Mouse (Mus musculus) hindbrain, postnatal 0 days (tissue): ENCODE data around the gene Ttc30a2. TPM values are rescaled to one million over a fixed set of nuclear protein-coding genes. Genes with fewer than 3 reads are reported as not detected.
"Not testable (repeated sequence)": the region's sequence is repeated elsewhere in the genome, so short reads cannot be mapped to it uniquely, and the experiment has no call there.

Source experiments
- ATAC-seq: fragments of 200-750 bp; cut with Nextera tagmentation; 2 replicates; pipeline ENCODE4 v1.8.0; 2017; ENCODE audit warnings: mild to moderate bottlenecking, moderate TSS enrichment, moderate library complexity
- DNase-seq: peaks from one replicate; pipeline ENCODE4 v3.0.0-alpha.2; 2015; ENCODE audit warnings: low spot score
- H3K27ac ChIP-seq: fragments of 300-500 bp; sonication (generic); 2 replicates; pipeline ENCODE4 v1.5.1; 2014; ENCODE audit warnings: mild to moderate bottlenecking
- H3K27me3 ChIP-seq: fragments of 300-500 bp; sonication (generic); 2 replicates; pipeline ENCODE4 v1.6.1; 2014; ENCODE audit warnings: low read length, mixed read lengths; ENCODE audit not compliant: insufficient read depth
- H3K36me3 ChIP-seq: fragments of 300-500 bp; sonication (generic); 2 replicates; pipeline ENCODE4 v1.6.1; 2014; ENCODE audit warnings: low read length, mixed read lengths; ENCODE audit not compliant: insufficient read depth
- H3K4me1 ChIP-seq: fragments of 300-500 bp; sonication (generic); 2 replicates; pipeline ENCODE4 v1.6.1; 2014; ENCODE audit warnings: antibody characterized with exemption, low read length, mixed read lengths; ENCODE audit not compliant: insufficient read depth
- H3K4me2 ChIP-seq: fragments of 300-500 bp; sonication (generic); 2 replicates; pipeline ENCODE4 v1.6.1; 2014; ENCODE audit warnings: low read depth, mild to moderate bottlenecking, low read length, moderate library complexity, mixed read lengths
- H3K4me3 ChIP-seq: fragments of 300-500 bp; sonication (generic); 2 replicates; pipeline ENCODE4 v1.5.1; 2014; ENCODE audit warnings: low read length
- H3K9ac ChIP-seq: fragments of 300-500 bp; sonication (generic); replicated peaks from 2 replicates; pipeline ENCODE4 v1.6.1; 2014; ENCODE audit warnings: mild to moderate bottlenecking, low read length, moderate library complexity, mixed read lengths
- H3K9me3 ChIP-seq: fragments of 300-500 bp; sonication (generic); 2 replicates; pipeline ENCODE4 v1.6.1; 2016; ENCODE audit warnings: low read length, mixed read lengths
- CTCF ChIP-seq: IDR thresholded peaks from 2 replicates; pipeline ENCODE4 v1.5.1; 2016; ENCODE audit warnings: antibody characterized with exemption, control low read depth, low read depth
- WGBS: fragments of 180-500 bp; shearing (Covaris S2); extraction: QIAGEN DNeasy Blood & Tissue Kit; methylation state at CpG from one replicate; pipeline ENCODE4 v1.1.7; 2014; 5-methylcytosine and 5-hydroxymethylcytosine counted together
- polyA plus RNA-seq: library from polyadenylated mRNA; unstranded; fragments of >200 nt; fragmentation: Nextera tagmentation; extraction: Ambion mirVana; gene quantifications from 2 replicates; pipeline ENCODE4 v1.2.1, GENCODE M21; 2015
- total RNA-seq: library from RNA; depleted of rRNA; stranded (reverse); fragments of >200 nt; gene quantifications from 2 replicates; pipeline ENCODE4 v1.2.3, GENCODE M21; 2014; rRNA removed

The Ttc30a2 gene
- total RNA-seq (0.86 and 1.9 TPM in 2 replicates), polyA plus RNA-seq (0.19 and 0.38 TPM in 2 replicates)

DNA sequence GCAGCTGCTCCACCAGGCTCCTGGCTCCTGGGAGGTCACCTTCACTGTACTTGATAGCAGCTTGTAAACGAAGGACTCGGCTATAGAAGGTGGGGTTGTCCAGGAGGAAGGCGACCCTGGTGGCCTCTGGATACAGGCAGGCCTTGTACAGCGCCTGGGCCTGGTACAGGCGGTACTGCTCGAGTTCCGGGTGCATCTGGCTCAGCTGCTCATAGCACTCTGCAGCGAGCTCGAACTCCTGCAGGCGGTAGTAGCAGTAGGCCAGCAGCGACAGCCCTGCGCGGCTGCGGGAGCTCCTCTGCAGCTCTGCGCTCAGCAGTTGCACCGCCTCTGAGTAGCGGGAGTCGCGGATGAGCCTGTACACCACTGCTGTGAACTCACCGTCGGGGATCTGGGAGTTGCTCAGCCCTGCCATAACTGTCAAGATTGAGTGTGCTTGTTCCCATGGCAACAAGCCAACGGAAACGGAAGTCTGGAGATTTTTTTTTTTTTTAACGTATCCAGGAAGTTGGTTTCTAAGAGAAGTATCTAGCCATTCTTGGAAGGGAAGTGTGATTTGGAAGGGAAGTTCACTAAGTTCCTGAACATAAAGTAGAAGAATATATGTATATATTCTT, at the start of gene Ttc30a2:
Gene Ttc30a2 (minus strand): TSS at position 419 of the 617 bp plus-strand sequence.
- peak; percentile 73 for DNase-seq
- not testable (repeated sequence) for H3K4me3 ChIP-seq, H3K9me3 ChIP-seq, H3K9ac ChIP-seq, H3K27ac ChIP-seq, H3K27me3 ChIP-seq, H3K4me1 ChIP-seq, H3K36me3 ChIP-seq
- 0 out of 2 replicates have a peak within 1 kb of the TSS, but pooled peaks have one; percentile 1 for H3K4me2 ChIP-seq
- 17% methylated on average over 16 of the region's 24 CpGs for WGBS
- ATAC-seq, result peak; percentile 69

DNA sequence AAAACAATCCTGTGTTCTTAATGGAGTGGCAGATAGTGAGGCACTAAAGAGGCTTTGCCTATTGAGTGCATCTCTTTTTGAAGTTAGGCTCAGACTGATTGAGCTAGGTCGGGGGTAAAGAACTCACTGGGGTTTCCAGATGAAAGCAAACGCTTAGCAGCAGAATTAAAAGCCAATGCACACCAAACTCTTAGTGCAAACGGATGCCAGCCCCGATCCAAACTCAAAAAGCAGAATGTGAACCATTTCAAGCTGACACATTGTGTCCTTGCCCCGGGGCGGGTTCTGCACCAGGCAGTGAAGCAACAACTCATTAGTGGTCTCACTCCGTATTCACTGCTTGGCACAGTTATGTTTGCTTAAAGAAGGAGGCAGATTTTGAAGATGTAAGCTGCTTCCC, 38.9 kb upstream of the Ttc30a2 start:
- Histone ChIP-seq H3K36me3 (no peaks in the 10 kb centered on the region), H3K9me3 (no peaks in the 10 kb centered on the region), H3K27me3 (no peaks in the 10 kb centered on the region), H3K4me2 (no peak overlapping the region), H3K27ac (0 out of 2 replicates have a peak overlapping the region, but pooled peaks have one; percentile 1), H3K4me1 (0 out of 2 replicates have a peak, but pooled peaks cover 3% of the 10 kb centered on the region), H3K4me3 (no peak overlapping the region), H3K9ac (no peak overlapping the region)
- DNase-seq, result peak; percentile 71
- peak; percentile 74 for ATAC-seq
- WGBS, result 11% methylated on average over 7 of the region's 7 CpGs
- TF ChIP-seq CTCF, result no peak

- 81% methylated on average over 8 of the region's 8 CpGs for WGBS
- H3K36me3 ChIP-seq, result no peaks in the 10 kb centered on the region
- no peak for TF ChIP-seq CTCF
- no peaks in the 10 kb centered on the region for H3K9me3 ChIP-seq
- no peak for DNase-seq
- no peaks in the 10 kb centered on the region for H3K27me3 ChIP-seq
- H3K27ac ChIP-seq, result no peak overlapping the region
- ATAC-seq, result no peak
- H3K4me3 ChIP-seq, result no peak overlapping the region
- H3K4me2 ChIP-seq, result no peak overlapping the region
- H3K4me1 ChIP-seq, result 0 out of 2 replicates have a peak, but pooled peaks cover 3% of the 10 kb centered on the region
- no peak overlapping the region for H3K9ac ChIP-seq
Measured at GRCm38 (mm10) chr2:76016136-76016535, 38.2 kb upstream of the Ttc30a2 start.

DNA sequence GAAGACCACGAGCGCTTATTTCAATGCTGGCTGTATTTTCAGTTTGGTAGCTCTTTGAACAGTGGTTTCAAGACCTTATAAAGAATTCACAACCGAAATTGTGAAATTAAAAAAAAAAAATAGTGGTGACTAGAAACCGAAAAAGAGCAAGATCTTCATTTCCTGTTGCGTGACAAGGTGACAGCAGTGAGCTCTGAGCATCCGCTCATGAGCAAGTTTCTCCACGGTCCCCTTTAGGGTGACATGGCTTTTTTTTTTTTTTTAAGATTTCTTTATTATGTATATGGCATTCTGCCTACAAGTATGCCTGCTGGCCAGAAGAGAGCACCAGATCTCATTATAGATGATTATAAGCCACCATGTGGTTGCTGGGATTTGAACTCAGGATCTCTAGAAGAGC, 37.5 kb upstream of the Ttc30a2 start:
- H3K27me3 ChIP-seq, result no peaks in the 10 kb centered on the region
- no peaks in the 10 kb centered on the region for H3K9me3 ChIP-seq
- H3K9ac ChIP-seq, result no peak overlapping the region
- no peak for TF ChIP-seq CTCF
- ATAC-seq (no peak), DNase-seq (no peak)
- H3K4me3 ChIP-seq, result no peak overlapping the region
- H3K36me3 ChIP-seq, result no peaks in the 10 kb centered on the region
- H3K4me2 ChIP-seq, result no peak overlapping the region
- 91% methylated on average over 7 of the region's 7 CpGs for WGBS
- H3K27ac ChIP-seq, result no peak overlapping the region
- 0 out of 2 replicates have a peak, but pooled peaks cover 3% of the 10 kb centered on the region for H3K4me1 ChIP-seq

DNA sequence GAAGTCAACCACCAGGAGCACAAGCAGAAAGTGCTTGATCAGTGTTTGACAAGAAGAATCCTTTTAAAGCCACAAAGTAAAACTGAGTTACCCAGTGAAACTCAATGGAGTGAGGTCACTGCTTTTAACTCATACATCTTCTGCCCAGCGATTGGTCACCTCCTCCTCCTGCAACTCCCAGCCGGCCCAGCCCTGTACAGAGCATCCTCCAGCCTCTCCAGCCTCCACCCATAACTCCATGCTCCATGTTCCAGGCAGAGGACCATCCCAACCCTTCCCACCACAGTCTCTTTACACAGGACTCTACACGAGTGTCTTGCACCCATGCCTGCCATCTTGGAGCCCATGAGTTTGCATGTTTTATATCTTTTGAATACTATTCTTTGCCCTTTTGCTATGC, 36.7 kb upstream of the Ttc30a2 start:
- H3K4me2 ChIP-seq, result no peak overlapping the region
- 93% methylated on average over 3 of the region's 3 CpGs for WGBS
- H3K36me3 ChIP-seq, result no peaks in the 10 kb centered on the region
- H3K27me3 ChIP-seq, result no peaks in the 10 kb centered on the region
- H3K4me3 ChIP-seq, result no peak overlapping the region
- ATAC-seq (no peak), DNase-seq (no peak)
- no peak overlapping the region for H3K9ac ChIP-seq
- H3K27ac ChIP-seq, result no peak overlapping the region
- H3K9me3 ChIP-seq, result no peaks in the 10 kb centered on the region
- 0 out of 2 replicates have a peak, but pooled peaks cover 3% of the 10 kb centered on the region for H3K4me1 ChIP-seq
- TF ChIP-seq CTCF, result no peak

- H3K4me2 ChIP-seq, result no peak overlapping the region
- no peaks in the 10 kb centered on the region for H3K36me3 ChIP-seq
- H3K4me3 ChIP-seq, result no peak overlapping the region
- H3K27ac ChIP-seq, result no peak overlapping the region
- WGBS, result 30% methylated on average over 4 of the region's 4 CpGs
- ATAC-seq (no peak), DNase-seq (no peak)
- H3K27me3 ChIP-seq, result no peaks in the 10 kb centered on the region
- H3K4me1 ChIP-seq, result no peaks in the 10 kb centered on the region
- no peaks in the 10 kb centered on the region for H3K9me3 ChIP-seq
- TF ChIP-seq CTCF, result no peak
- no peak overlapping the region for H3K9ac ChIP-seq
Measured at GRCm38 (mm10) chr2:76006194-76006593, 28.2 kb upstream of the Ttc30a2 start.

DNA sequence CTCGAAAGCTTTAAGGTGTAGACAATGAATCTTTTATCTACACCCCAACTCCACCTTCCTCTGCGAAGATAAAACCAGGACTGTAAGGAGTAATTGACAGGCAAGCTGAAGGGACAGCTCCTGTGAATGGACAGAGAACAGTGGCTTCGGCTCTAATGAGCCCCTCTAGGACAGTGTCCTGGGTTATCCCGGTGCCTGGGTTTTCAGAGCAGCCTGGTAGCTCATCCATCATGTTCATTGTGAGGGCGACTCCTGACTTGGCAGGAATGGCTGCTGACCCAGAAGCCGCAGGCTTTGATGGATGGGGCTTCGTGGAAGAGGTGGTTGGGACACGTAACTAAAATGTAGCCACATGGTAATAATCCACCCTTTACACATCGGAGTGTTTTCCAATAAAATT, 24.9 kb upstream of the Ttc30a2 start:
- DNase-seq (no peak), ATAC-seq (no peak)
- 46% methylated on average over 9 of the region's 9 CpGs for WGBS
- H3K9me3 ChIP-seq, result no peaks in the 10 kb centered on the region
- no peak overlapping the region for H3K27ac ChIP-seq
- H3K36me3 ChIP-seq, result no peaks in the 10 kb centered on the region
- no peak overlapping the region for H3K4me3 ChIP-seq
- TF ChIP-seq CTCF, result no peak
- H3K27me3 ChIP-seq, result no peaks in the 10 kb centered on the region
- no peak overlapping the region for H3K4me2 ChIP-seq
- no peak overlapping the region for H3K9ac ChIP-seq
- H3K4me1 ChIP-seq, result no peaks in the 10 kb centered on the region
